Mouse (Mus musculus) testis, adult 2 months (tissue): Measurements from ENCODE around the gene Cblc.

Experiments
- CTCF ChIP-seq: fragments of 200-500 bp; IDR thresholded peaks from 2 replicates; pipeline ENCODE4 v1.5.1; 2012; ENCODE audit warnings: low read depth, mild to moderate bottlenecking, inconsistent platforms, low read length, moderate library complexity; ENCODE audit not compliant: control insufficient read depth, insufficient read depth, insufficient replicate concordance
- POLR2A ChIP-seq: fragments of 200-500 bp; IDR thresholded peaks from 2 replicates; pipeline ENCODE4 v1.6.1; 2012; ENCODE audit warnings: low read depth, mild to moderate bottlenecking, inconsistent platforms, low read length, moderate library complexity; ENCODE audit not compliant: control insufficient read depth

GRCm38 (mm10) chr7:19826756-19827155 is 30.1 kb upstream of the Cblc start:
- no peak for TF ChIP-seq POLR2A
- TF ChIP-seq CTCF, result no peak
